Mouse (Mus musculus) liver, embryonic 14.5 days (tissue): Measurements from ENCODE around the gene Plcd4.

Source experiments
- CTCF ChIP-seq: IDR thresholded peaks from 2 replicates; pipeline ENCODE4 v1.5.1; 2016; ENCODE audit warnings: antibody characterized with exemption, low read depth, control low read depth
- EP300 ChIP-seq: IDR thresholded peaks from 2 replicates; pipeline ENCODE4 v1.6.1; 2016; ENCODE audit warnings: antibody characterized with exemption, low read depth

DNA sequence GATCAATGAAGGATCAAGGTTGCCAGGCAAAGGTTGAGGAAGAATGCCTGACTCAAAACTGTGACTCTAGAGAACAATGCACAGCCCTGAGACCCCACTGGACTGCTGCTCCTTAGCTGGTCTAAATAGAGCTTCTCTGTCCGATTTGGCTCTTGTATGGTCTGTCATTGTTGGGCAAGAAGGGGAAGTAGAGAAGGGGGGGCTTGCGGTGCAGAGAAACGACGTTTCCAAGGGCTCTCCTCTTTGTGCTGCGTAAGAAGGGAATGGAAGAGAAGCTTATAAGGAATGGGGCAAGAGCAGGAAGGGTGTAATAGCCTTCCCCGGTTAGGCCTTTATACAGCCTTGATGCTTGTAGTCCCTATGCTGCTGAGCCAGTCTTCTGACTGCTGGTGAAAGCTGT, 23.1 kb downstream of the Plcd4 start:
- TF ChIP-seq CTCF: no peak
- no peak for TF ChIP-seq EP300
